Mouse (Mus musculus) embryo, embryonic 10 days (tissue): ENCODE measurements around the gene Bach1.

Source experiments
- DNase-seq: peaks from one replicate; pipeline ENCODE4 v3.0.0-alpha.2; 2015; ENCODE audit warnings: low spot score

Gene Bach1

GRCm38 (mm10) chr16:87712986-87713693, 14.4 kb downstream of the Bach1 start:
- no peak for DNase-seq

- DNase-seq = no peak
Observed at GRCm38 (mm10) chr16:87714550-87714949, 15.8 kb downstream of the Bach1 start.

GRCm38 (mm10) chr16:87715221-87715620, 16.5 kb downstream of the Bach1 start:
- no peak for DNase-seq

- DNase-seq = no peak
Observed at GRCm38 (mm10) chr16:87716269-87716668, 17.5 kb downstream of the Bach1 start.

GRCm38 (mm10) chr16:87717046-87717660, 18.4 kb downstream of the Bach1 start:
- DNase-seq = no peak

GRCm38 (mm10) chr16:87719071-87719470, 20.3 kb downstream of the Bach1 start:
- no peak for DNase-seq

GRCm38 (mm10) chr16:87719688-87720283, 21.0 kb downstream of the Bach1 start:
- no peak for DNase-seq

GRCm38 (mm10) chr16:87720851-87721409, 22.2 kb downstream of the Bach1 start:
- no peak for DNase-seq

- no peak for DNase-seq
Observed at GRCm38 (mm10) chr16:87722857-87723256, 24.1 kb downstream of the Bach1 start.

GRCm38 (mm10) chr16:87723479-87723878, 24.7 kb downstream of the Bach1 start:
- DNase-seq = no peak

- DNase-seq = no peak
Observed at GRCm38 (mm10) chr16:87724826-87725225, 26.1 kb downstream of the Bach1 start.

GRCm38 (mm10) chr16:87725241-87725640, 26.5 kb downstream of the Bach1 start:
- no peak for DNase-seq

- no peak for DNase-seq
Observed at GRCm38 (mm10) chr16:87725963-87726362, 27.2 kb downstream of the Bach1 start.

GRCm38 (mm10) chr16:87726369-87726768, 27.6 kb downstream of the Bach1 start:
- DNase-seq = no peak

- no peak for DNase-seq
Observed at GRCm38 (mm10) chr16:87727250-87727649, 28.5 kb downstream of the Bach1 start.

- DNase-seq = no peak
Observed at GRCm38 (mm10) chr16:87727918-87728317, 29.2 kb downstream of the Bach1 start.

- no peak for DNase-seq
Observed at GRCm38 (mm10) chr16:87728703-87729102, 30.0 kb downstream of the Bach1 start.

GRCm38 (mm10) chr16:87729469-87729868, 30.7 kb downstream of the Bach1 start:
- no peak for DNase-seq

- DNase-seq = no peak
Observed at GRCm38 (mm10) chr16:87734868-87735381, 36.2 kb downstream of the Bach1 start.

- no peak for DNase-seq
Observed at GRCm38 (mm10) chr16:87736106-87736505, 37.4 kb downstream of the Bach1 start.

GRCm38 (mm10) chr16:87737296-87737695, 38.6 kb downstream of the Bach1 start:
- DNase-seq = no peak

GRCm38 (mm10) chr16:87737842-87738639, 39.3 kb downstream of the Bach1 start:
- no peak for DNase-seq
